Mouse (Mus musculus) heart, embryonic 10.5 days (tissue): ENCODE results near the gene Sbf2. TPM values are rescaled to one million over a fixed set of nuclear protein-coding genes. Genes with fewer than 3 reads are reported as not detected.

Experiments
- DNase-seq: peaks from one replicate; pipeline ENCODE4 v3.0.0-alpha.2; 2017; ENCODE audit warnings: low spot score
- H3K27ac ChIP-seq: fragments of 300-500 bp; sonication (generic); 2 replicates; pipeline ENCODE4 v1.5.1; 2016; ENCODE audit warnings: mild to moderate bottlenecking
- H3K27me3 ChIP-seq: fragments of 300-500 bp; sonication (generic); 2 replicates; pipeline ENCODE4 v1.6.1; 2016; ENCODE audit warnings: mild to moderate bottlenecking; ENCODE audit not compliant: poor library complexity, insufficient read depth, severe bottlenecking
- H3K36me3 ChIP-seq: fragments of 300-500 bp; sonication (generic); 2 replicates; pipeline ENCODE4 v1.6.1; 2016; ENCODE audit warnings: mild to moderate bottlenecking, moderate library complexity
- H3K4me1 ChIP-seq: fragments of 300-500 bp; sonication (generic); 2 replicates; pipeline ENCODE4 v1.6.1; 2016; ENCODE audit warnings: mild to moderate bottlenecking
- H3K4me3 ChIP-seq: fragments of 300-500 bp; sonication (generic); 2 replicates; pipeline ENCODE4 v1.5.1; 2016; ENCODE audit warnings: mild to moderate bottlenecking, moderate library complexity
- H3K9me3 ChIP-seq: fragments of 300-500 bp; sonication (generic); 2 replicates; pipeline ENCODE4 v1.6.1; 2016; ENCODE audit warnings: mild to moderate bottlenecking, moderate library complexity
- WGBS: fragments of 180-500 bp; shearing (Covaris S2); methylation state at CpG from one replicate; pipeline ENCODE4 v1.1.7; 2016; 5-methylcytosine and 5-hydroxymethylcytosine counted together
- polyA plus RNA-seq: library from polyadenylated mRNA; unstranded; fragments of >200 nt; fragmentation: Nextera tagmentation; extraction: Ambion mirVana; gene quantifications from 2 replicates; pipeline ENCODE4 v1.2.1, GENCODE M21; 2016

The Sbf2 gene
- polyA plus RNA-seq, 1 experiment from 2014 or later, result 28.6 TPM

GRCm38 (mm10) chr7:110337601-110338000 lies 277.1 kb downstream of the Sbf2 start:
- peaks cover 44% of the 10 kb centered on the region for H3K36me3 ChIP-seq
- H3K27ac ChIP-seq, result no peak overlapping the region
- no peak for DNase-seq
- 88% methylated on average over 4 of the region's 4 CpGs for WGBS
- H3K9me3 ChIP-seq, result no peaks in the 10 kb centered on the region
- no peaks in the 10 kb centered on the region for H3K4me1 ChIP-seq
- no peak overlapping the region for H3K4me3 ChIP-seq
- no peaks in the 10 kb centered on the region for H3K27me3 ChIP-seq

DNA sequence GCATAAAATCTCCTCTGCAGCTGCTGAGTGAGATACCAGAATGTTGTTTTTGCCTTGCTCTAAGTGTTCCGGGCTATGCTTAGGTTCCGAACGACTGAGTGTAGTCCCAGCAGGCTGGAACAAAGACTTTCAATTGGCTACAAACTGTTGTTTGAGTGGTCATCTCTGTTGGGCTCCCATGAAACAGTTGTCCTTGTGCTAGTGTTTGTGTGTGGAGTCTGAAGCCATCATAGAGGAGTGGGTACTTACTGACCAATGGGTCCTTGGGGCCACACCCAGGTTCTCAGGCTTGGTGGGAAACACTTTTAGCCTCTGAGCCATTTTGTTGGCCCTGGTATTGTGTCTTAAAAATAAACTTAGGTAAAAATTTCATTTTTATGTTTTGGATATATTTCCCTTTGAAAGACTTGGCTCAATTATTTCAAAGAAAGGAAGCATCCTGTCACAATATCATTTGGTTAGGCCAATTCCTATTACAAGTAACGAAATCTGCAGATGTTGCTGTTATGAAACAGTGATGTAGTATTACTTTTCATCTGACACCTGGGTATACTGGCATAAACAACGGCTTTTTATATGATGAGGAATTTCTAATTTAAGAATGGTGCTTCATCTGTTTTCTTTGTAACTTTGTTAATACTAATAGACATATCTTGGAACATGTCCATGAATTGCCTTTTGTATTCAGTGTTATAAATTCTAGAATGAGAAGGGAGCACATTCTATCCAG lies 289.2 kb downstream of the Sbf2 start:
- Histone ChIP-seq H3K27me3 (0 out of 2 replicates have a peak, but pooled peaks cover 3% of the 10 kb centered on the region), H3K9me3 (no peaks in the 10 kb centered on the region), H3K36me3 (peaks cover 71% of the 10 kb centered on the region), H3K4me3 (no peak overlapping the region), H3K4me1 (no peaks in the 10 kb centered on the region), H3K27ac (no peak overlapping the region)
- WGBS, result 89% methylated on average over 5 of the region's 5 CpGs
- DNase-seq, result no peak

GRCm38 (mm10) chr7:110324852-110325251 lies 289.9 kb downstream of the Sbf2 start:
- no peaks in the 10 kb centered on the region for H3K9me3 ChIP-seq
- peaks cover 76% of the 10 kb centered on the region for H3K36me3 ChIP-seq
- 84% methylated on average over 1 of the region's 1 CpGs for WGBS
- H3K27ac ChIP-seq, result no peak overlapping the region
- no peak for DNase-seq
- no peak overlapping the region for H3K4me3 ChIP-seq
- H3K27me3 ChIP-seq, result 0 out of 2 replicates have a peak, but pooled peaks cover 3% of the 10 kb centered on the region
- H3K4me1 ChIP-seq, result peaks cover 5% of the 10 kb centered on the region

DNA sequence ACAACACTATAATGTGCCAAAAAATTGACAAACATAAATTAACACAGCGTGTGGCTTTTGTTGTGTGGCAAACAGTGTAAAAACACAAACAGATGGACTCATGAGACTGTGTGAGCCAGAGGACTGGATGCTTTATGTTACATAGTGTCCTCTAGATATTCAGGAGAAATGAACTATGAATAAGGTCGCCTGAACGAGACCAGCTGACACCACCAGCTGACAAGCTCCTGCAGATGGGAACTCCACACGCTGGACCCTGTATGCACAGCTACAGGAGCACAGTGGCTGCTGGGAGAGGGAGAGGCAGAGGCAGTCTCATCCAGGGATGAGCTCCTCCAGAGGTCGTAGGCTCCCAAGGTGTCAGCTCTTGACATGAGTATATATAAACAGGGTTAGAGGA lies 293.6 kb downstream of the Sbf2 start:
- 0 out of 2 replicates have a peak, but pooled peaks cover 3% of the 10 kb centered on the region for H3K27me3 ChIP-seq
- H3K27ac ChIP-seq, result no peak overlapping the region
- peaks cover 16% of the 10 kb centered on the region for H3K4me1 ChIP-seq
- H3K9me3 ChIP-seq, result no peaks in the 10 kb centered on the region
- 77% methylated on average over 5 of the region's 5 CpGs for WGBS
- no peak for DNase-seq
- H3K4me3 ChIP-seq, result no peak overlapping the region
- peaks cover 60% of the 10 kb centered on the region for H3K36me3 ChIP-seq

- peaks cover 60% of the 10 kb centered on the region for H3K36me3 ChIP-seq
- H3K4me1 ChIP-seq, result peaks cover 16% of the 10 kb centered on the region
- H3K9me3 ChIP-seq, result peaks cover 6% of the 10 kb centered on the region; the same call in 1 of the 2 replicates
- H3K27me3 ChIP-seq, result 0 out of 2 replicates have a peak, but pooled peaks cover 3% of the 10 kb centered on the region
- DNase-seq, result peak; percentile 88
- 27% methylated on average over 6 of the region's 6 CpGs for WGBS
- H3K4me3 ChIP-seq, result no peak overlapping the region
- no peak overlapping the region for H3K27ac ChIP-seq
Observed at GRCm38 (mm10) chr7:110318971-110319519, 295.7 kb downstream of the Sbf2 start.

DNA sequence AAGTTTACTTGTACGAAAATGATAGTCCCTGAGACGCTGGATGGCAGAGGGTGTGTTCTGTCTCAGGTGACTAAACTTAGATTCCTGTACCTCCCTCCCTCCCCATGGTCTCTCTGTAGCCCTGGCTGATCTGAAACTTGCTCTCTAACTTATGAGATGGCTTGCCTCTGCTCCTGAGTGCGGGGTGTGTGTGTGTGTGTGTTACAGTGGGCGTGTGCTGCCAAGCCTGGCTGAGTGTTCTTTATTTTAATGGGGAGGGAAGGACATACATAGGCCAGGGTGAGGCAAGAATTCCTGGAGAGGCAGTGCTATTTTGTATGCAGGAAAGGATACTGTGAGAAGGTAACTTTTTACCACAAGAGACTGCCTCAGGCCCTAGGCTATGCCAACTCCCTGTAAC lies 297.3 kb downstream of the Sbf2 start:
- Histone ChIP-seq H3K9me3 (peaks cover 6% of the 10 kb centered on the region; the same call in 1 of the 2 replicates), H3K27ac (no peak overlapping the region), H3K27me3 (no peaks in the 10 kb centered on the region), H3K4me3 (no peak overlapping the region), H3K36me3 (peaks cover 68% of the 10 kb centered on the region), H3K4me1 (peaks cover 16% of the 10 kb centered on the region)
- no peak for DNase-seq
- 85% methylated on average over 4 of the region's 4 CpGs for WGBS

GRCm38 (mm10) chr7:110315352-110315751 lies 299.4 kb downstream of the Sbf2 start:
- H3K4me3 ChIP-seq, result no peak overlapping the region
- DNase-seq, result no peak
- H3K27ac ChIP-seq, result no peak overlapping the region
- H3K4me1 ChIP-seq, result peaks cover 16% of the 10 kb centered on the region
- peaks cover 81% of the 10 kb centered on the region for H3K36me3 ChIP-seq
- peaks cover 6% of the 10 kb centered on the region; the same call in 1 of the 2 replicates for H3K9me3 ChIP-seq
- H3K27me3 ChIP-seq, result no peaks in the 10 kb centered on the region
- 83% methylated on average over 1 of the region's 1 CpGs for WGBS

GRCm38 (mm10) chr7:110314401-110314890 lies 300.3 kb downstream of the Sbf2 start:
- WGBS, result 90% methylated on average over 7 of the region's 7 CpGs
- Histone ChIP-seq H3K36me3 (peaks cover 86% of the 10 kb centered on the region), H3K27me3 (no peaks in the 10 kb centered on the region), H3K27ac (no peak overlapping the region), H3K4me1 (peaks cover 7% of the 10 kb centered on the region), H3K9me3 (peaks cover 6% of the 10 kb centered on the region; the same call in 1 of the 2 replicates), H3K4me3 (no peak overlapping the region)
- DNase-seq, result no peak

GRCm38 (mm10) chr7:110313392-110314055 lies 301.2 kb downstream of the Sbf2 start:
- H3K27me3 ChIP-seq, result no peaks in the 10 kb centered on the region
- no peak overlapping the region for H3K27ac ChIP-seq
- H3K4me3 ChIP-seq, result no peak overlapping the region
- 86% methylated on average over 9 of the region's 9 CpGs for WGBS
- H3K36me3 ChIP-seq, result peaks cover 90% of the 10 kb centered on the region
- H3K9me3 ChIP-seq, result peaks cover 6% of the 10 kb centered on the region; the same call in 1 of the 2 replicates
- no peaks in the 10 kb centered on the region; the same call in 1 of the 2 replicates for H3K4me1 ChIP-seq
- no peak for DNase-seq

DNA sequence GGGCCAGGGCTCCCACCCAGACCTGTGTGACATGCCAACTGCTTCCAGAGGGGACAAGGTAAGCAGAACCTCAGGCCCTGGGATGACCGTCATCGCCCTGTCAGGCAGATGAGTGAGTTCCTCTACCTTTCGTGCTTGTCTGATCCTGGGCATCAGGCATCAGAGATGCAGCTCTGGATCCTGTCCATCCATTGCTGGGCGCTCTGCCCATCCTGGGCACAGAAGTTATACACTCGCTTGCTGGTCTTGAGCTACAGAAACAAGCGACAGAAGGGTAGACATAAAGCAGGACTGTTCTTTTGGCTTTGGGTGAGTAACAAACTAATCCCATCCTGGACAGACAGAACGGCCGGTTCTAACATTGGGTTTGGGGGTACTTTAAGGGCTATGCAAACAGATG lies 305.5 kb downstream of the Sbf2 start:
- Histone ChIP-seq H3K4me3 (no peak overlapping the region), H3K9me3 (no peaks in the 10 kb centered on the region), H3K4me1 (peaks cover 13% of the 10 kb centered on the region), H3K36me3 (peaks cover 75% of the 10 kb centered on the region), H3K27me3 (no peaks in the 10 kb centered on the region), H3K27ac (no peak overlapping the region)
- DNase-seq, result no peak
- WGBS, result 91% methylated on average over 8 of the region's 8 CpGs

- Histone ChIP-seq H3K4me3 (no peak overlapping the region), H3K27ac (no peak overlapping the region), H3K36me3 (peaks cover 61% of the 10 kb centered on the region), H3K27me3 (no peaks in the 10 kb centered on the region), H3K9me3 (no peaks in the 10 kb centered on the region), H3K4me1 (peaks cover 18% of the 10 kb centered on the region)
- DNase-seq, result no peak
- 88% methylated on average over 11 of the region's 11 CpGs for WGBS
Observed at GRCm38 (mm10) chr7:110307741-110308140, 307.0 kb downstream of the Sbf2 start.

DNA sequence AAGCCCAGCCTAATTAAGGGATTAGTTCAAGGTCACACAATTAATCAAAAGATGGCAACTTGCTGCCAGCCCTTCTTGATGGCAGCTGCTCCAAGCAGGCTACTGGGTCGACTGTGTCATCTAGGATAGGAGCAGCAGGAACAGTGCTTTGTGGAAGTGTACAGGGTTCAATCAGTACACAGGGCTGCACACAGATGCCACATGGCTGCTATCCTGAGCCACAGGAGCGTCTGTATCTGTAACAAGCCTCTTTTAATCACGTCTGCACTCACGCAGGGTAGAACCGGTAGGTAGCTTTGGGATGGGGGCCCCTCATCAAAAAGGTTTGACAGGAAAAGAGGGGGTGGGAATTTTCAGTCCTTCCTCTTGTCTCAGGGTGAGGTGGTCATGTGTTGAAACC lies 308.4 kb downstream of the Sbf2 start:
- peaks cover 46% of the 10 kb centered on the region for H3K36me3 ChIP-seq
- 43% methylated on average over 5 of the region's 5 CpGs for WGBS

GRCm38 (mm10) chr7:110305486-110305885 lies 309.2 kb downstream of the Sbf2 start:
- whole genome bisulfite sequencing, result 89% methylated on average over 4 of the region's 4 CpGs
- peaks cover 38% of the 10 kb centered on the region for H3K36me3 ChIP-seq
- H3K4me1 ChIP-seq, result peaks cover 18% of the 10 kb centered on the region
- H3K27me3 ChIP-seq, result no peaks in the 10 kb centered on the region
- no peak overlapping the region for H3K27ac ChIP-seq
- H3K4me3 ChIP-seq, result no peak overlapping the region
- DNase-seq, result no peak
- no peaks in the 10 kb centered on the region for H3K9me3 ChIP-seq

More for the DNA sequence above, 308.4 kb downstream of the Sbf2 start:
- DNase-seq, result no peak
- H3K27ac ChIP-seq, result no peak overlapping the region
- no peaks in the 10 kb centered on the region for H3K9me3 ChIP-seq
- H3K27me3 ChIP-seq, result no peaks in the 10 kb centered on the region
- no peak overlapping the region for H3K4me3 ChIP-seq
- peaks cover 18% of the 10 kb centered on the region for H3K4me1 ChIP-seq
